ENCODE assay signal across 7 mouse cellular contexts in genomic region chr9:103112471-103113271, GRCm38 (mm10). TPM values are rescaled to one million over a fixed set of nuclear protein-coding genes. Genes with fewer than 3 reads are reported as not detected.
DNase-seq lines count a peak whose midpoint lies in the region; ATAC-seq and TF ChIP-seq lines count a peak whose summit lies in the region.

No protein-coding gene starts in this region.

- 2% methylated on average over 35 of the region's 35 CpGs for WGBS in limb, embryonic 13.5 days
- under 1% methylated on average over 35 of the region's 35 CpGs for WGBS in neural tube, embryonic 12.5 days

- H3K27me3 ChIP-seq in testis, adult 2 months (ENCODE audit: control insufficient read depth, insufficient read depth, low read length), result no peaks in the 10 kb centered on the region
- peaks cover 58% of the 10 kb centered on the region for H3K27me3 ChIP-seq in limb, embryonic 13.5 days
- peaks cover 14% of the 10 kb centered on the region; the same call in 1 of the 2 replicates for H3K27me3 ChIP-seq in neural tube, embryonic 12.5 days (replicated peaks)

- peak overlapping the region; percentile 94 for H3K4me2 ChIP-seq in limb, embryonic 13.5 days (replicated peaks)
- H3K4me2 ChIP-seq in neural tube, embryonic 12.5 days (replicated peaks), result peak overlapping the region; percentile 86

- peaks cover 23% of the 10 kb centered on the region for H3K4me1 ChIP-seq in testis, adult 2 months (ENCODE audit: control insufficient read depth, insufficient read depth, low read length)
- peaks cover 28% of the 10 kb centered on the region for H3K4me1 ChIP-seq in limb, embryonic 13.5 days
- peaks cover 55% of the 10 kb centered on the region for H3K4me1 ChIP-seq in neural tube, embryonic 12.5 days

- DNase-seq in testis, postnatal 14 days (ENCODE audit: low spot score), result no peak
- peak; percentile 71 to 78 for DNase-seq in cerebellum, postnatal 25 days
- DNase-seq in heart, postnatal 14 days, result peak; percentile 24 to 29
- DNase-seq in spleen, postnatal 14 days (ENCODE audit: low spot score in 2 of 2), result no peak

- H3K9me3 ChIP-seq in limb, embryonic 13.5 days, result no peaks in the 10 kb centered on the region
- H3K9me3 ChIP-seq in neural tube, embryonic 12.5 days, result no peaks in the 10 kb centered on the region

- no peak for TF ChIP-seq POLR2A in testis, adult 2 months (IDR thresholded peaks at IDR 0.05; ENCODE audit: control insufficient read depth, low read depth, low read length)

- no peaks in the 10 kb centered on the region for H3K36me3 ChIP-seq in testis, adult 2 months (ENCODE audit: control insufficient read depth, insufficient read depth, low read length)
- no peaks in the 10 kb centered on the region for H3K36me3 ChIP-seq in limb, embryonic 13.5 days
- no peaks in the 10 kb centered on the region for H3K36me3 ChIP-seq in neural tube, embryonic 12.5 days

- peak overlapping the region; percentile 74 for H3K9ac ChIP-seq in limb, embryonic 13.5 days
- H3K9ac ChIP-seq in neural tube, embryonic 12.5 days, result peak overlapping the region; percentile 89

- peak overlapping the region; percentile 89 for H3K4me3 ChIP-seq in testis, adult 2 months (ENCODE audit: control insufficient read depth, low read depth, low read length)
- peak overlapping the region; percentile 70 for H3K4me3 ChIP-seq in limb, embryonic 13.5 days
- peak overlapping the region; percentile 64 for H3K4me3 ChIP-seq in neural tube, embryonic 12.5 days

- no peak overlapping the region for H3K27ac ChIP-seq in testis, adult 2 months (ENCODE audit: control insufficient read depth, insufficient read depth, low read depth, low read length)
- no peak overlapping the region for H3K27ac ChIP-seq in limb, embryonic 13.5 days
- H3K27ac ChIP-seq in neural tube, embryonic 12.5 days, result peak overlapping the region; percentile 90

- no peak for TF ChIP-seq CTCF in testis, adult 2 months (IDR thresholded peaks at IDR 0.05; ENCODE audit: control insufficient read depth, insufficient read depth, insufficient replicate concordance, low read depth, low read length)

- ATAC-seq in limb, embryonic 13.5 days (ENCODE audit: low FRiP score, low read depth), result no peak
- ATAC-seq in neural tube, embryonic 12.5 days (ENCODE audit: low FRiP score, low read depth), result peak; percentile 48

- intact Hi-C loops in heart, postnatal 14 days (cut with DNase I), result no loop called here

RNA-seq across cellular contexts. Expression of gene Rab6b, which starts 1.1 kb away (rescaled TPM):
- polyA plus RNA-seq in testis, adult 2 months (2012; rRNA removed), result 1.1 and 2.1 TPM in 2 replicates
- 1 to 10 TPM; 1.5 to 1.8 TPM for total RNA-seq in heart, postnatal 14 days (2021)
- polyA plus RNA-seq in limb, embryonic 13.5 days (2015; fragmentation: Nextera tagmentation; extraction: Ambion mirVana), result 5.6 and 6.1 TPM in 2 replicates
- 55.5 and 61.1 TPM in 2 replicates for polyA plus RNA-seq in neural tube, embryonic 12.5 days (2016; fragmentation: Nextera tagmentation; extraction: Ambion mirVana)

Comparison
In these comparisons a context has a peak if more than half of its experiments do, and no peak if none do; other contexts are left out.
1. DNase-seq: peak in cerebellum, postnatal 25 days (2 of 2) and heart, postnatal 14 days (2 of 2); none in testis, postnatal 14 days (single experiment) and spleen, postnatal 14 days (0 of 2).
2. Peak in every context shown above with its lines, with median percentiles within 50 percentile points of each other: H3K4me3 ChIP-seq.